Mouse (Mus musculus) neural tube, embryonic 13.5 days (tissue): Measurements from ENCODE around the gene Fgfbp3. TPM values are rescaled to one million over a fixed set of nuclear protein-coding genes. Genes with fewer than 3 reads are reported as not detected.
"Not testable (repeated sequence)": the region's sequence is repeated elsewhere in the genome, so short reads cannot be mapped to it uniquely, and the experiment has no call there.

Experiments
- ATAC-seq: fragments of 200-750 bp; cut with Nextera tagmentation; 2 replicates; pipeline ENCODE4 v1.8.0; 2017; ENCODE audit warnings: low read depth, mild to moderate bottlenecking, moderate TSS enrichment, moderate library complexity
- H3K27ac ChIP-seq: fragments of 300-500 bp; sonication (generic); replicated peaks from 2 replicates; pipeline ENCODE4 v1.5.1; 2015; ENCODE audit warnings: moderate library complexity, mild to moderate bottlenecking, inconsistent platforms
- H3K27me3 ChIP-seq: fragments of 300-500 bp; sonication (generic); 2 replicates; pipeline ENCODE4 v1.6.1; 2015; ENCODE audit warnings: mild to moderate bottlenecking, inconsistent platforms
- H3K36me3 ChIP-seq: fragments of 300-500 bp; sonication (generic); 2 replicates; pipeline ENCODE4 v1.6.1; 2015; ENCODE audit warnings: mild to moderate bottlenecking, inconsistent platforms
- H3K4me1 ChIP-seq: fragments of 300-500 bp; sonication (generic); replicated peaks from 2 replicates; pipeline ENCODE4 v1.6.1; 2015; ENCODE audit warnings: inconsistent platforms
- H3K4me2 ChIP-seq: fragments of 300-500 bp; sonication (generic); 2 replicates; pipeline ENCODE4 v1.6.1; 2015; ENCODE audit warnings: inconsistent platforms, mild to moderate bottlenecking, moderate library complexity
- H3K4me3 ChIP-seq: fragments of 300-500 bp; sonication (generic); 2 replicates; pipeline ENCODE4 v1.5.1; 2015; ENCODE audit warnings: mild to moderate bottlenecking, inconsistent platforms
- H3K9ac ChIP-seq: fragments of 300-500 bp; sonication (generic); 2 replicates; pipeline ENCODE4 v1.6.1; 2015; ENCODE audit warnings: moderate library complexity, mild to moderate bottlenecking, inconsistent platforms
- H3K9me3 ChIP-seq: fragments of 300-500 bp; sonication (generic); 2 replicates; pipeline ENCODE4 v1.6.1; 2016; ENCODE audit warnings: inconsistent platforms
- WGBS: fragments of 180-500 bp; shearing (Covaris S2); methylation state at CpG from one replicate; pipeline ENCODE4 v1.1.7; 2015; 5-methylcytosine and 5-hydroxymethylcytosine counted together
- polyA plus RNA-seq: library from polyadenylated mRNA; unstranded; fragments of >200 nt; fragmentation: Nextera tagmentation; extraction: Ambion mirVana; gene quantifications from 2 replicates; pipeline ENCODE4 v1.2.1, GENCODE M21; 2015

The Fgfbp3 gene
- polyA plus RNA-seq, 1 experiment from 2014 or later = 124 TPM

DNA sequence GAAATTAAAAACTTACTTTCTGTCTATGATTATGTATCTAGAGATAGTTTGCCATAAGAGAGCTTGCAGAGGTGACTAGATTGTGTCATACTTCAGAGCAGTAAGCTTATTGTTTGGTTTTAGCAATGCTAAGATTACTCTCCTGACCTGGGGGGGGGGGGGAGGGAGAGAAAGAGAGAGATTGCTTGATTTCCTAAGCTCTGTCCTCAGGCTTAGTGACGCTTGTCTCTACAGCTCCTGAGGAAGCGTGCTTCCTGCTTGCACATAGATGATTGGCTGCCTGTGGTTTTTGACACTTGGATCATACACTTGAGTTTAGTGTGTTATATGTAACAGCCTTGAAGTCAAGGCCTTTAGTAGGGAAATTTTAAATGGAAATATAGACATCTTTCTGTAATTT is 44.8 kb downstream of the Fgfbp3 start:
- H3K9ac ChIP-seq = no peak overlapping the region
- no peak overlapping the region for H3K4me2 ChIP-seq
- no peak for ATAC-seq
- H3K27ac ChIP-seq = no peak overlapping the region
- no peaks in the 10 kb centered on the region for H3K9me3 ChIP-seq
- no peaks in the 10 kb centered on the region for H3K4me1 ChIP-seq
- H3K4me3 ChIP-seq = no peak overlapping the region
- 87% methylated on average over 2 of the region's 2 CpGs for WGBS
- H3K36me3 ChIP-seq = peaks cover 82% of the 10 kb centered on the region
- no peaks in the 10 kb centered on the region for H3K27me3 ChIP-seq

DNA sequence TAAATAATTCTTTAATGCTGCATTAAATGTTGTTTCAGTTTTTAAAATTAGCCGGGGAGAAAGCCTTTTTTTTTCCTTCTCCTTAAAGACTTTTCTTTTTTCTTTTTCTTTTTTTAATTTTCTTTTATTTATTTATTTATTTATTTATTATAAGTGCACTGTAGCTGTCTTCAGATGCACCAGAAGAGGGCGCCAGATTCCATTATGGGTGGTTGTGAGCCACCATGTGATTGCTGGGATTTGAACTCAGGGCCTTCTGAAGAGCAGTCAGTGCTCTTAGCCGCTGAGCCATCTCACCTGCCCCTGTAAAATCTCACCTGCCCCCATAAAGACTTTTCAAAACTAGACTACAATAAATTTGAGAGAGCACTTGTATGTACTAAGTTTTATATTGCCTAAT is 50.7 kb downstream of the Fgfbp3 start:
- not testable (repeated sequence) for ATAC-seq, H3K4me2 ChIP-seq, H3K4me1 ChIP-seq, H3K4me3 ChIP-seq, H3K9ac ChIP-seq, H3K9me3 ChIP-seq, H3K27ac ChIP-seq, H3K27me3 ChIP-seq
- peaks cover 85% of the 10 kb centered on the region for H3K36me3 ChIP-seq
- 76% methylated on average over 3 of the region's 3 CpGs for WGBS

Other genes with a start within 250 kb of the Fgfbp3 start
- 9.6 and 10.2 TPM in 2 replicates for gene Ppp1r3c, start 183.0 kb downstream of the Fgfbp3 start, polyA plus RNA-seq
- 48.4 and 53.2 TPM in 2 replicates for gene Tnks2, start 85.4 kb downstream of the Fgfbp3 start, polyA plus RNA-seq
- 8.7 and 11.2 TPM in 2 replicates for gene Btaf1, start 6.5 kb upstream of the Fgfbp3 start, polyA plus RNA-seq